Mouse (Mus musculus) thymus, adult 2 months (tissue): ENCODE measurements around the gene Dapk1.

ENCODE experiments used
- CTCF ChIP-seq: fragments of 200-500 bp; IDR thresholded peaks from 2 replicates; pipeline ENCODE4 v1.5.1; 2012; ENCODE audit warnings: mild to moderate bottlenecking, control low read depth, low read length, moderate library complexity, borderline replicate concordance; ENCODE audit not compliant: control insufficient read depth, poor library complexity, insufficient read depth; ENCODE audit errors: extremely low read depth
- POLR2A ChIP-seq: fragments of 200-500 bp; IDR thresholded peaks from 2 replicates; pipeline ENCODE4 v1.6.1; 2012; ENCODE audit warnings: mild to moderate bottlenecking, low read length, control low read depth, moderate library complexity; ENCODE audit not compliant: control insufficient read depth, poor library complexity, insufficient read depth; ENCODE audit errors: extremely low read depth

DNA sequence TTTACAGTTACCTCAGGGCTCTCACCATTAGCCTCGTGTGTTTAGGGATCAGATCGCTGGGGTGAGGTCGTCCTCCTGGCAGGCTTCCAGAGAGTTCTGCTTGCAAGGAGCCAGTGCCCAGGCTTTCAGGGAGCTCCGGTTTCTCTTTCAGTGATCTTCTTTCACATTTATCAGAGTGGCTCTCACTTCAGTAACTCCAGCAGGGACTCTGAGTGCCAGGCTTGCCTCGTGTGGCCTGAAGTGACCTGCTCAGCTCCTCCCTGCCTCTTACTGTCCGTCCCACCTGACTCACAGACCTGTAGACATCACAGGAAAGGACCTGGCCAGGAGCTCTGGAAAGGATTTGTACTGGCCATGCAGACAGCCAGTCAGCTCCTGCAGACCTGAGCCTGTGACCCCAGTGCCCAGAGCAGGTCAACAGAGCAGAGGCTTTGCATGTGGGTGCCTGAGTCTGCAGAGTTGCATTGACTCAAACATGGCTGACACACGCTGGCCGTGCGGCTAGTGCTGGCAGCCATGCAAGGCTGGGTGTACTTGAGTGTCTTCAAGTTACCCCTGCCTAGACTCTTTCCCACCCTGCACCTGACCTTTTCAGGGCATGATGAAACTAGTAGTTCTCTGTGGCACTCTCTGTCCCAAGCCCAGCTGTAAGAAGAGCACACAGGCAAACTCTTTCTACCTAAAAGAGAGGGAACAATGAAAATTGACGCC is 82.5 kb downstream of the Dapk1 start:
- TF ChIP-seq CTCF (no peak), POLR2A (no peak)
